Comparison of ENCODE assay signal across 19 mouse cellular contexts in genomic region chr8:57304944-57305343, GRCm38 (mm10). TPM values are rescaled to one million over a fixed set of nuclear protein-coding genes. Genes with fewer than 3 reads are reported as not detected.
A peak's percentile ranks its signal among the peaks of the same experiment; 100 is the strongest.
DNase-seq lines count a peak whose midpoint lies in the region; ATAC-seq lines count a peak whose summit lies in the region.
"Had no signal": no experiment of that assay in that cellular context is flagged by ENCODE, and none has a peak within 500 bp of the region (broad histone marks: within the 10 kb centered on the region; RNA-seq: fewer than 3 reads in every experiment).

No protein-coding gene starts in this region.

- no peak overlapping the region for H3K9ac ChIP-seq in liver, embryonic 12.5 days
- H3K9ac ChIP-seq: embryonic facial prominence, embryonic 13.5 days; hindbrain, embryonic 15.5 days had no signal

- H3K4me1 ChIP-seq in liver, embryonic 12.5 days, result no peaks in the 10 kb centered on the region
- H3K4me1 ChIP-seq: embryonic facial prominence, embryonic 13.5 days; hindbrain, embryonic 15.5 days had no signal

- no peak for ATAC-seq in liver, embryonic 12.5 days
- peak; percentile 76 for ATAC-seq in monocyte, adult 5-6 weeks (replicated peaks; ENCODE audit: insufficient number of reproducible peaks, low FRiP score, low TSS enrichment, poor library complexity, severe bottlenecking)
- ATAC-seq in inflammation-experienced regulatory T-cells, adult 6 months, result no peak
- ATAC-seq: lung, postnatal 0 days had no signal

- no peak overlapping the region for H3K27ac ChIP-seq in liver, embryonic 12.5 days
- H3K27ac ChIP-seq: embryonic facial prominence, embryonic 13.5 days; hindbrain, embryonic 15.5 days had no signal

- H3K4me2 ChIP-seq in liver, embryonic 12.5 days, result no peak overlapping the region
- H3K4me2 ChIP-seq: embryonic facial prominence, embryonic 13.5 days; hindbrain, embryonic 15.5 days had no signal

- WGBS in liver, embryonic 12.5 days (ENCODE audit: insufficient replicate concordance), result 20% methylated on average over 11 of the region's 11 CpGs

- H3K4me3 ChIP-seq in liver, embryonic 12.5 days, result no peak overlapping the region
- H3K4me3 ChIP-seq: embryonic facial prominence, embryonic 13.5 days; hindbrain, embryonic 15.5 days had no signal

- peaks cover 6% of the 10 kb centered on the region for H3K27me3 ChIP-seq in liver, embryonic 12.5 days (replicated peaks)

- no peaks in the 10 kb centered on the region for H3K36me3 ChIP-seq in liver, embryonic 12.5 days
- H3K36me3 ChIP-seq: embryonic facial prominence, embryonic 13.5 days; hindbrain, embryonic 15.5 days had no signal

- DNase-seq in liver (peak; percentile 30), R1 (ENCODE audit: low read depth, low spot score) (peak; percentile 56)
- peak; percentile 27 for DNase-seq in CD4-positive helper T cell, adult 2 months (ENCODE audit: low read depth, low spot score)
- no peak for DNase-seq in cerebellum, postnatal 4 days (ENCODE audit: low spot score in 2 of 2)
- no peak for DNase-seq in embryo, embryonic 10.5 days (ENCODE audit: low spot score)
- DNase-seq: cerebellum, postnatal 36 days; gastrocnemius, postnatal 25 days; kidney, adult 18-20 months; kidney, postnatal 14 days had no signal

- H3K9me3 ChIP-seq in liver, embryonic 12.5 days (replicated peaks), result no peaks in the 10 kb centered on the region
- H3K9me3 ChIP-seq: embryonic facial prominence, embryonic 13.5 days; hindbrain, embryonic 15.5 days had no signal

RNA-seq across cellular contexts. Expression of gene Hand2, which starts 15.8 kb away (rescaled TPM):
- 2.5 and 2.6 TPM in 2 replicates for polyA plus RNA-seq in liver, embryonic 12.5 days (2016; fragmentation: Nextera tagmentation; extraction: Ambion mirVana)
- not detected in 3 replicates for total RNA-seq in monocyte, adult 5-6 weeks (2017)
- not detected for polyA plus RNA-seq in inflammation-experienced regulatory T-cells, adult 6 months (2017; shearing (Covaris generic))
- total RNA-seq: layer of hippocampus, postnatal 10 days; left cerebral cortex, postnatal 25 days; megakaryocyte-erythroid progenitor cell, adult 5-6 weeks; neutrophil, adult 5-6 weeks had no signal
- polyA plus RNA-seq: hindbrain, embryonic 15.5 days had no signal

Comparison
In these comparisons a context has a peak if more than half of its experiments do, and no peak if none do; other contexts are left out.
1. DNase-seq: peak in liver (single experiment), CD4-positive helper T cell, adult 2 months (single experiment) and R1 (single experiment); none in cerebellum, postnatal 4 days (0 of 2) and embryo, embryonic 10.5 days (single experiment).